Mouse (Mus musculus): Measurements from ENCODE around the gene Rft1.
"Not testable (repeated sequence)": the region's sequence is repeated elsewhere in the genome, so short reads cannot be mapped to it uniquely, and the experiment has no call there.

Gene Rft1

DNA sequence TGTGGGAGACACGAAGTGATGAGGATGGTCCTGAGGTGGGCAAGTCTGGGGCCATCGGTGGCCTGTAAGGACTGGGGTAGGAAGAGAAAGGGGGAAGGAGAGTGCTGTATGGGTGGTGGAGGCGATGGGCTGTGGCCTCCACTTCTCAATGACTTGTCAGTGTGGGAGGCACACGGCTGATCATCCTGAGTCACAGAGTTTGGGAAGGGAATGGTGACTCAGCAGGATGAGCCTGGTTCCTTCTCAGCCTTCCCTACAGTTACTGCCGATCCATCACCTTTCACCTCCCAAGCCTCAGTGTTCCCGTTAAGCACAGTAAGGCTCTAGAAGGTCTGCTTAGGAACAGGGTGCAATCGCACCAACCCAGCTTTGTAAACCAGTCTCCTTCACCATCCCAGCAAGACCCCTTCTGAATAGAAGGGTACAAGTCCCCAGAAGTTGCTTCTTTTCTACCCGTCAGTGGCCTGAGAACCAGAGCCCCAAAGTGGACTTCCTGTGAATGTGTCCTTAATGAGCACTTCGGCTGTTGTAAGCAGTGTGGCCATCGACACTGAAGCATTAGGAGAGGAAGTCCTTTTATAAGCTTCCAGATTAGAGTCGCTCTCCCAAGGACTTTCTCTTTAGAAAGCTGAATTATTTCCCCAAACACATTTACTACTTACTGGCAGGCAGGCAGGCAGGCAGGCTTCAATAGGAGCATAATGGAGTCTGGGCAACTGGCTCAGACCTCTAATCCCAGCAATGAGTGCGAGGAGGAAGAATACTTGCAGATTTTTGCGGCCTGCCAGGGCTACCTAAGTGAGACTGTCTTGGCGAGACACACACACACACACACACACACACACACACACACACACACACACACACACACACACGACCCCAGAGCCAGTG lies 17.2 kb downstream of the Rft1 start:
- in situ Hi-C loops (cut with MboI, MseI) = loop anchor here (5.0 kb wide), 1 partner anchor 79 kb away; no protein-coding TSS in a partner anchor

DNA sequence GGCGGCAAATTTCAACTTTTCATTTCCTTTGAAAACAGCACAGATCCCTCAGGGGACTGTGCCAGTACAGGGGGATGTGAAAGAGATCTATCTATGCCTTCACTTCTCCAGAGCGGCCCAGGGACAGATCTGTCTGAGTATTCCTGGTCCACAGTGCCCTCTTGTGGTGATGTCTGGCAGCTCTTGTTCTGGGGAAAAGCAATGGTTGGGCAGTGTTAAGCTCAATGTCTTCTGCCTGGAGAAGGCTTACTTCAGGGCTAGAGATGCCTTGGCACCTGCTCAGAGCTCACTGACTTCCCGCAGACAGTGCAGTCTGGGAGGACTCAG lies 17.8 kb downstream of the Rft1 start:
- in situ Hi-C loops (cut with MboI, MseI) = loop anchor here (5.0 kb wide), 1 partner anchor 80 kb away; no protein-coding TSS in a partner anchor

DNA sequence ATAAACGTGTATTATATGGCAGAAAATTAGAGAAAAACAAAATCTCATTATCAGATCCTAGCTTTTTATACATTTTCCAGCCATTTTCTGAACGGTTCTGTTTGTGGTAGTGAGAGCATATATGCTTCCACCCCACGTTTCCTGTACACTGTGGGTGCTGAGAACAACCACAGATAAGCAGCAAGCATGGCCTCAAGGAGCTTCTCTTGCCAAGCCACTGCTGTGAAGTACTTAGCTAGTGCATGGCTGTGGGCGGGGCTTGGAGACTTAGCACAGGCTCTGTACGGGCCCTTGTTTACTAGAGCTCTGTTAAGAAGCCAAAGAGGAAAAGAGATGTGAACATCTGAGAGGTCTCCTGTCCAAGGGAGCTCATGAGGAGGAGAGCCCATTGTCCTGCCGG lies 20.8 kb downstream of the Rft1 start:
- in situ Hi-C loops (cut with MboI, MseI) = loop anchor here (5.0 kb wide), 1 partner anchor 83 kb away; no protein-coding TSS in a partner anchor

DNA sequence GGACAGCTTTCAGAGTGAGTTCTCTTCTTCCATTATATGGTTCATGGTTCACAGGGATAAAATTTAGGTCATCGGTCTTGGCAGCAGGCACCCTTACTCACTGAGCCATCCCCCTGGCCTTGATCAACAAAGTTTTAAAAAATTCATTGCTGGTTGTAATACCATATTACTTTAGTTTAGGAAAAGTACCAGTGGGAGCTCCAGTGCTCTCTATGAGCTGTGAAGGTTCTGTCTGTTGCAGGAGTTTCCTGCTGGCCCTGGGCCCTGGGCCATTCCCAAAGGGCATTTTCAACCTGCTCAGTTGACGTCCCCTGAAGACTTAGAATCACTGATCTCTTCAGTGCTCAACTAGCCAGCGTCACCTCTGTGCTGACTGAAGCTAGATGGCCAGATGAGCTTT lies 28.0 kb downstream of the Rft1 start:
- in situ Hi-C loops (cut with MboI, MseI) = no loop called here

DNA sequence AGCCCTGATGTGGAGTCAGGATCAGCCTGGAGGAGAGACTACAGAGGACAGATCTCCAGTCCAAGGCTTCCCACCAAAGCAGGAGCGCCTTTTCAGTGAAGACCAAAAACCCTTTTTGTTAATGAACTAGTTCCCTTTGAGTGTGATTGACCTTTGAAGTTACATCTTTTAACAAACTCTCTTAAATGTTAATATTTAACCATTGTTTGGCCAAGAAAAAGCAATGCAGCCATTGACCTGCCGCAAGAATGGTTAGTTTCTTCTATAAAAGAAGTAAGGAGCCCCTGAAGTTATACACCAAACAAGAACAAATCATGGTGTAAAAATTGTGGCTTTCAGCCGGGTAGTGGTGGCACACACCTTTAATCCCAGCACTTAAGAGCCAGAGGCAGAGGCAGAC lies 36.5 kb downstream of the Rft1 start:
- in situ Hi-C loops (cut with MboI, MseI) = no loop called here

DNA sequence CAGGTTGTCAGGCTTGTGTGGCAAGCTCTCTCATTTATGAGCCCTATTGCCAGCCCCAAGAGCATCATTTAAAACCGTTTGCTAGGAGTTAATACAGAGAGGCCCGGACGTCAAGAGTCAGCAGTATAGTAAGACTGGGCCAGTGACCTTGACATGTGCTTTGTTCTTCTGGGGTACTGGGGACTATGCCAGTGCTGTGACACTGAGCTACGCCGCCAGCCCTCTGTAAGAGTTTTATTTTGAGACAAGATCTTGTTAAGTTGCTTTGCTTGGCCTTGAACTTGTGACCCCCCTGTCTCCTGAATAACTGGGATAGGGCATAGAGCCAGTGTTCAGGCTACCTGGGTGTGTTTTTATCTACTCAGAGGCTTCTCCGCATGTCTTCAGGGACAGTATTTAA lies 38.3 kb downstream of the Rft1 start:
- in situ Hi-C loops (cut with MboI, MseI) = no loop called here

DNA sequence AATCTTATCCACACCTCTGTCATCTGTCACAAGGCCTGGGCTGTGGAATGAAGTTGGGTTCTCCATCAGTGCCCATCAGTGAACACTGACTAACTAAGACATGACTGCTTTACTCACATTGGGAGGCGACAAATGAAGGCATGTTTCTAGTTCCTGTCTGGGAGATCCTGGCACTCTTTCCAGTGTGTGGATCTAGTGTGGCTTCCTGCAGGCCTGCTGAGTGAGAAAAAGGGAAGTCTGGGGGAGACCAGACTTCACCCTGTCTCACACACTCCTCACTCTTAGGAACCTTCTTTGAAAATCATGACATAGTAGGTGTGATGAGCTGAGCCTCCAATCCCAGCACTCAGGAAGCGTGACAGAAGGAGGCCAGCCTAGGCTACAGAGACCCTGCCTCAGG lies 40.6 kb downstream of the Rft1 start:
- in situ Hi-C loops (cut with MboI, MseI) = no loop called here

DNA sequence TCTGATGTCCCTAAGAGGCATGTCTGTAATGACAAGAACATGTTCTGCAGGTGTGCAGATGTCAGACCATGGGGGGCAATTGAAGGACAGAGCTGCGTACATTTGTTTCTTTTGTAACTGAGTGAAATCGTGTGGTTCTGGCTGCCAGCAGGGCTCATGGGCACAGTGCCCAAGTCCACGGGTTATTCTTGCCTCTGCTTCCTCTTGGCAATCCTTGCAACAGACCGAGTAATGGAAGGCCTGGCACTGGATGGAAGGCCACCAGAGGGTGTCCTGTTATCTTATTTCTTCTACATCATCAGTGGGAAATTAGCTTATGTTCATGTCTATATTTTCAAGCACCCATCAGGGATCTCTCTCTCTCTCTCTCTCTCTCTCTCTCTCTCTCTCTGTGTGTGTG lies 41.4 kb downstream of the Rft1 start:
- in situ Hi-C loops (cut with MboI, MseI) = no loop called here

DNA sequence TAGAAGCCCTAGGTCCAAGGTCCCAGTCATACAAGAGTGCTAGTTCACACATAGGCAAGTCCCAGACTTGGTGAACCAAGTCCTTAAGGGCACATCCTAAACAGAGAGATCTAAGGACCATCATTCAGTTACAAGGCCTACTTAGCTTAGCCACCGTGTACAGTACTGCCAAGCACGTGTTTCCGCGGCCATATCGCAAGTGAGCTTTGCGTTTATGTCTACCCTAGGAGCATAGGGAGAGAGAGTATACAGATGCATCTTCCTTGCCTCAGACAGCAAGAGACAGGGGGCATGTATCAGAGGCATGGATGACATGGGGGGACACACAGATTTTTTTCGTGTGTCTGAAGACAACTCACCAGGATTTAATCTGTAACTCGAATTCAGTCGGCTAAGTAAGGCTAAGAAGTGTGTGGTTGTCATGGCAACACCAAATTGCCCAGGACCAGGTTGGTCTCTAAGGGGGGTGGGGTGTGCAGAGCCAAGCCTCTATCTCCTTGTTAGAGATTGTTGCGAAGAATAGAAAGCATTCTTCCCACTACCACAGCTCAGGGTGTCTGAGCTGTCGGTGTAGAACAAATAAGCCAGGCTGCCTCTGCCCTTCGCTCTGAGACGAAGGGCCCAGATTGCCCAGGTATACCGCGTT lies 43.4 kb downstream of the Rft1 start:
- in situ Hi-C loops (cut with MboI, MseI) = no loop called here

DNA sequence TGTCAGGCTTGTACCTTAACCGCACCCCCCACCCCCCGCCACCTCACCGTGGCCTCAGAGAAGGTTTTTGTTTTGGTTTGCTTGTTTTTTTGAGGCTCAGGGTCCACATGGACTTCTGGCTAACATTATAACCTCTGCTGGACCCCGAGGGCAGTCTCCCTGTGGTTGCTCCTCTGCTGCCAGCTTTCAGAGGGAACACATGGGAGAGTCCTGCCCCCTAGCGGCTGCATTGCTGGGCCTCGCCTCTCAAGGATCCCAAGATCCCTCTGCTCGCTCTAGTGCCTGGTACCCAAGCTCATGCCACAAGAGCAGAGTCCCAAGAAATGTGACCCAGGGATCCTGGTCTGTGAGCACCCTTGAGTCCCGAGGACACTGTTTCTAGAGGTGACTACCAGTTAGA lies 45.5 kb downstream of the Rft1 start:
- in situ Hi-C loops (cut with MboI, MseI) = no loop called here

DNA sequence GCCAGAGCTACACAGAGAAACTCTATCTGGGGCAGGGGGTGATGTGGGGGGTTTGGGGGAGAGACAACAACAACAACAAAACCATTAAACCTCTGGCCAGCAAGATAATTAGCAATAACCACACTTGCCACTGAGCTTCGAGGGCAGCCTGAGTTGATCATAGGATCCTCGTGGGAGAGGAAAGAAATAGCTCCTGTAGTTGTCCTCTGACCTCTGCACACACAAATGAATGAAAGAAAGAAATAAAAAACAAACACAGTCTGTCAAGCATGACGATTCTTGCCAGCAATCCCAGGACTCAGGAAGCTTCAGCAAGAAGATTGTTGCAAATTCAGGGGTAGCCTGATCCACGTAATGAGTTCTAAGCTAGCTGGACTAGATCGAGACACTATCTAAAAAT lies 48.4 kb downstream of the Rft1 start:
- in situ Hi-C loops (cut with MboI, MseI) = no loop called here

DNA sequence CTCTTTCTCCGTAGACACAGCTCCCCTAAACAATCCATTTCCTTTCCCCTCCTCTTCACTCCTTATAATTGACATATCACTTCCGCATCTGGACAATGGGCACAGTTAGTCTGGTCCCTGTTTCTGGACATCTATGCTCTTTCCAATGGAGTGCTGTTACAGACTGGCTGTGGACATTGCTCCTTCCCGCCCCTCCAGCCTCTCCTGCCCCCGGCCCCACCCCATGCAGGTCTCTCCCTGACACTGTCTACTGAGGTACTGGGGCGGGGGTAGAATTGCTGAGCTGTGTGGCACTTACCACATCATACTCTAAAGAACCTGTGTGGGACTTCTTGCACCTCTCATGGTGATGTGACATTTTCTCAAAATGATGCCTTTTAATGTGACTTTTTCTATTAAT lies 48.9 kb downstream of the Rft1 start:
- in situ Hi-C loops (cut with MboI, MseI) = no loop called here

DNA sequence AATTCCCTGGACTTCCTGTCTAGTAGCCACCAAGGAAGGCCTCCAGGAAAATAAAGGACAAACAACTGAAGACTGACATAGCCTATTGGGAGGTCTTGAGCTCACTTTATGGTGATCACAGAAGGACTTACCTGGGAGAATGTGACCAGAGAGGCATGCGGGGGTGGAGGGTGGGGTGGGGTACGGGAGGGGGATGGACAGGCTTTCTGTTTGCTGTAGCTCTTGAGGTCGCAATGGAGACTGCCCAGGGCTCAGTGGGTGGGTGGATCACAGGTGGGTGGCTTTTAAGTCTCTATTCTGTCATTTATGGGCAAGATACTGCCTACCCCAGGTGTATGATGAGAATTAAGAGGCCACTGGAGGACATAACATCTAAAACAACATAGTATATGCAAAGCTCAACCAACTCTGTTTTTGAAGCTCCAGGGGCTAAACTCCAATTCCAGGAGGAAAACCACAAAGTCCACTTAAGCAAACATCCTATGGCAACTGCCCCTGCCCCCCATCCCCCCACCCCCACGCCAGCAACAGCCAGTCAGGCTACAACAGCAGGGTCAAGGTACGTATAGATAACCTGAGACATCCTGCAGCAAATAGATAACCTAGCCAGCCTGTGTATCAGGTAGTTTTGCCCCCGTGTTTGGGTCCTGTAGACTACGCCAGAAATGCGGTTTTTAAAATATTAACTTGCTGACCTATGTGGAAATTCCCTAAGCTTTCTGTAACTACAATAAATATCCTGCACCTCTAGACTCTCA lies 50.1 kb downstream of the Rft1 start:
- in situ Hi-C loops (cut with MboI, MseI) = no loop called here

DNA sequence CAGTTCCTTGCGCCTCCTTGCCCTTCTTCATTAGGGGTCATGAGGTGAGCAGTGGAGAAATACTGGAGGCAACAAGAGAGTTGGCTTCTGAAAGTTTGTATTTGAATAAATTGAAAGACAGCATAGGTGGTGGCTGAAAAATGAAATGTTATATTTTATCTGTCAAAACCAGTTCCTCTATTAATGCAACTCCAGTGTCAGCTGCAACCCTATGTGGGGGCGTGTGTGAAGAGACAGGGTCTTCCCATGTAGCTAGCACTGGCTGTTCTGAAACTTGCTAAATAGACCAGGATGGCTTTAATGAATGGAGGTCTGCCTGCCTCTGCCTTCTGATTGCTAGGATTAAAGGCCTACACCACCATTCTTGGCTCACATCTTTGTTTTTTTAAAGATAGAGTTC lies 57.7 kb downstream of the Rft1 start:
- in situ Hi-C loops (cut with MboI, MseI) = no loop called here

DNA sequence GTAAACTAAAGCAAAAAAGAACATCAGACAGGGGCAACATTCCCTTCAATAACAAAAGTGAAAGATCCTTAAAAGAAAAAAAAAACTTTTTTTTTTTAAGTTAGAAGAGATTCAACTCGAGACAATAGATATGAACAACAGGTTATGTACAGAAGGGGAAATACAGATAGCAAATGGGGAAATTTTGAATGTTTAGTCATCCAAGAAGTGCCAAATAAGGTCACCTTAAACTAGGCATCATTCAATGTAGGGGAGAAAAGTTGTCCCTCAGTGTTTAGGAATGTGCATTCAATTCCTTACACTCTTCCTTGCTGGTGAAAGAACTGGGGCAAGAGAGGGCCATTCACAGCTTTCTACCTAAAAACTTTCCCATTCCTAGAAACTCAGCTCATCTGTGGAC lies 59.6 kb downstream of the Rft1 start:
- in situ Hi-C loops (cut with MboI, MseI) = no loop called here

DNA sequence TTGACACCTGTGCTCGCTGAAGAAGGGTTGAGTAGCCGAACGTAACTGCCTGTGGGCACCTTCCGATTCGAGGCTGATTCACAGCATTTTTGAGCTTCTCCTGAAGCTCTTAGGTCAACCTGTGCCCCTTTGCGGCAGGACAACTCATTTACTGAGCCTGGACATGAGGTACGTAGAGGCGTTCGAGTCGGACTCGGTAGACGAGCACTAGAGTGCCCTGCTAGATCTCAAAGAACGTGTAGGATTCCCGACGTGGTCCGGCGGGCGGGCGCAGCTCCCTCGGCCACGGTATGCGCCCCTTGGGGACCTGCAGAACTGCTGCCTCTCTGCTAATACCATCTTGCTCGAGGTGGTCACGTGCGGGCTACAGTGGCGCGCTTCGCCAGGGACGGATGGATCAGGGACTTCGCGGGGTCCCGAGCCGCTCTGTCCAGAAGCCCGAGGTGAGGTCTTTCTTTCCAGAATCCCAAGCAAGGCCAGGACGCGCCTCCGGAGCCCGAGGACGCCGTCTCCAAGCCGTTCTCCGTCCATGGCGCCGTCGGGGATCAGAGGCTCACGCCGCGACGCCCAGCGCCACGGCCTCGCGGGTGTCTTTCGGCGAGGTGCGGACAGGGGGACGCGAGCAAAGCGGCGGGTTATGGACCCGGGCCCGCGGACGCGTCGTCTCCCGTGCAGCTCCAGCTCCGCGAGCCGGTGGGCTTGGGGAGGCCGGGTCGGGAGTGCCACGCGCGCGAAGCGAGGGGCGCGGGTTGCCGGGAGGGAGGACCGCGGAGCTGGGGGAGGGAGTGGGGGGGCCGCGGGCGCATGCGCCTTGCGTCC lies 60.8 kb downstream of the Rft1 start, which contains the start of gene Sfmbt1:
TSS of gene Sfmbt1 (plus strand) at position 51 of the 819 bp plus-strand sequence.
- in situ Hi-C loops (cut with MboI, MseI) = no loop called here

DNA sequence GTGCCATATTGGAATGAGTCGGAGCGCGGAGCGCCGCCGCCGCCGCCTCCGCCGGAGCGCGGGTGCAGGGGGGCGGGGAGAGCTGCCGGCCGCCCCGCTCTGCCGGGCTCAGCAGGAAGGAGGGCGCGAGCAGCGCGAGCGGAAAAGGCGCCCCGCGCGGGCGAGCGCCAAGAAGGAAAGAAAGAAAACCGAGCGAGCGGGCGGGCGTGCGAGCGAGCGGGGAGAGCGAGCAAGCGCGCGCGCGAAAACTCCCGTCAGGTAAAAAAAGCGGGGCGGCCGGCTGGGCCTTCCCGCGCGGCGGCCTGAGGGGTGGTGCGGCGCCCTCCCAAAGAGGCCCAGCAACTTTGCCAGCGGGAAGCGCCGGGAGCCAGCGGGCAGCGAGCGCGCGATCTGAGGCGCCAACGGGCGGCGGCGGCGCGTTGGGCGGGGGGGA lies 61.5 kb downstream of the Rft1 start:
- in situ Hi-C loops (cut with MboI, MseI) = no loop called here

DNA sequence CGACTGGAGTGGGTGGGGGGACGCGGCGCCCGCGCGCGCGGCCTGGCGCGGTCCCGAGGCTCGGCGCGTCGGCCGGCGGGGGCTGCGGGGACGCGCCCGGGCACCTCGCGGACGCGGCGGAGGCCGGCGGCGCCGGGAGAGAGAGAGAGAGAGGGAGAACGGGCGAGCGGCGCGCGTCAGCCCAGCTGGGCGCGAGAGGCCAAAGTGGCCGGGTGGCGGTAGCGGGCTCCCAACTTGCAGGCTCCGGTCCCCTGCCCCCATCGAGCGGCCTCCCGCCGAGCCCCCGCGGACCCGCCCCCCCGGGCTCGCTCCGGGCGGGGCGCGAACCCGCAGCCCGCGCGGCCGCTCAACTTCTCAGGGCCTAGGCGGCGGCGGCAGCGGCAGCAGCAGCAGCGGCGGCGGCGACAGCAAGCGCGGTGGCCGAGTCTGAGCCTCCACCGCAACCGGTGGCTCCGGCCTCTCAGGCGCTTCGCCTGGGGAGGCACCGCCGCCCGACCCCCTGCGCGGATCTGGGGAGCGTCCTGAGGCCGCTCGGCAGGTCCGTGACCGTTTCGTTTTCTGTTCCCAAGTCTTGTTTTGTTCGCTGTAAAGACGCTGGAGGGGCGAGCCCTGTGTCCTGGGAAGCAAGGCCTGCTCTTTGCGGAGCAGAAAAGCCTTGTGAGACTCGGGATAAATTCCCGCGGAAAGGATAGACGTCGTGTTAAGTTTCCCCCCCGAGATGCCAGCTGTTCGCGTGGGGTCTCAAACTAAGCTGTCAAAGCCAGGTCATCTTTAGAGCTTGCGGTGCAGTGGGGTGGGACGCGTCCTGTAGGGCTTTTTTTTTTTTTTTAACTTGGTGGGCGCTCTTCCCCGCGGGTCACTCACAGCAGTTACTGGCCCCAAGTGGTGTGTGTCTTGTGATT lies 62.1 kb downstream of the Rft1 start:
- in situ Hi-C loops (cut with MboI, MseI) = no loop called here

DNA sequence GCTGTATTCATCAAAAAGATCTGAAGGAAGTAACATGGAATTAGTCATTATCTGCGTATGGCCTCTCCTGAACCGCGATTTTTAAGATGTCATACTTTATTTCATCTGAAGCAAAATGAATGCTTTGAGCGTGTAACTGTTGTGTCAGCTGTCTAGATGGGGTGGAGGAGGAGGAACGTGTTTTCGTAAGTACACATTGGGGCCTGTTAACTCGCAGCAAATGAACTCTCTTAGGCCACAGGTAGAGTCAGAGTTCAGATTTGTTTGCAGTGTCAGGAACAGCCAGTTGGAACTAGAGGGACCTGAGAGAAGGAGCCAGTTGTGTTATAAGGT lies 62.8 kb downstream of the Rft1 start:
- in situ Hi-C loops (cut with MboI, MseI) = no loop called here

DNA sequence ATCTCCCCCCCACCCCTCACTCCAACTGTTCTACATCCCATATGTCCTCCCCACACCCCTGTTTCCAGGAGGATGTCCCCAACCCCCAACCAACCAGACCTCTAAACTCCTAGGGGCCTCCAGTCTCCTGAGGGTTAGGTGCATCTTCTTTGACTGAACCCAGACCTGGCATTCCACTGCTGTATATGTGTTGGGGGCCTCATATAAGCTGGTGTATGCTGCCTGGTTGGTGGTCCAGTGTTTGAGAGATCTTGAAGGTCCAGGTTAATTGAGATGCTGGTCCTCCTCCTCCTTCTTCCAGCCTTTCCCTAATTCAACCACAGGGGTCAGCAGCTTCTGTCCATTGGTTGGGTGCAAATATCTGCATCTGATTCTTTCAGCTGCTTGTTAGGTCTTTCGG lies 64.5 kb downstream of the Rft1 start:
- in situ Hi-C loops (cut with MboI, MseI) = not testable (repeated sequence)

DNA sequence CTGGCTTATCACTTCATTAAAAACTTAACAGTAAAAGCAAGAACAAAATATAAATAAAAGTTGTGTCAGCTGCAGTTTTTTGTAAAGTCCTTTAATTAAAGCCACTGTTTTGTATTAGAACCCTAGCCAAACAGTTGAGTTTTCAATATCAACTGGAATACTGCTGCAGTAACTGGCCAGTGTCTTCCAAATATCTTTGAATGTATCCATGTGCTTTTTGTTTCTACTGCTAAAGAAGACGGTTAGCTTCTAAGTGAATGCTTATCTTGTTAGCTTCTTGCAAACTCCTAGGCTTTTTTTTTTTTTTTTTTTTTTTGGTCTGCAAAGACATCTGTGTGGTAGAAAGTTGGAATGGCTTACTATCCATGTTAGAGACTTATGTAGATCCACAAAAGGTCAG lies 65.4 kb downstream of the Rft1 start:
- in situ Hi-C loops (cut with MboI, MseI) = no loop called here
